Mouse (Mus musculus): ENCODE data around the gene C9orf72. TPM values are rescaled to one million over a fixed set of nuclear protein-coding genes. Genes with fewer than 3 reads are reported as not detected.
"Not testable (repeated sequence)": the region's sequence is repeated elsewhere in the genome, so short reads cannot be mapped to it uniquely, and the experiment has no call there.

The C9orf72 gene
- polyA plus RNA-seq (2015; fragmentation: Nextera tagmentation; extraction: Ambion mirVana) = 11.1 and 13.2 TPM in 2 replicates

GRCm38 (mm10) chr4:35225734-35226495, at the start of gene C9orf72:
Gene C9orf72 (minus strand): TSS chr4:35226175.
- Histone ChIP-seq H3K4me3 (peak within 1 kb of the TSS; percentile 86), H3K9ac (peak within 1 kb of the TSS; percentile 91), H3K9me3 (no peaks in the 10 kb centered on the region), H3K4me1 (no peaks in the 10 kb centered on the region), H3K27ac (peak within 1 kb of the TSS; percentile 63; the same call in 1 of the 2 replicates), H3K27me3 (no peaks in the 10 kb centered on the region), H3K4me2 (replicated peaks) (peak within 1 kb of the TSS; percentile 81), H3K36me3 (no peaks in the 10 kb centered on the region)
- ATAC-seq (ENCODE audit: low FRiP score, low read depth) = peak; percentile 99
- under 1% methylated on average over 51 of the region's 51 CpGs for WGBS

- Histone ChIP-seq H3K4me3 (no peak overlapping the region), H3K9ac (no peak overlapping the region), H3K4me2 (replicated peaks) (no peak overlapping the region), H3K36me3 (no peaks in the 10 kb centered on the region), H3K27me3 (no peaks in the 10 kb centered on the region), H3K27ac (no peak overlapping the region), H3K9me3 (no peaks in the 10 kb centered on the region), H3K4me1 (no peaks in the 10 kb centered on the region)
- 77% methylated on average over 9 of the region's 9 CpGs for WGBS
- ATAC-seq (ENCODE audit: low FRiP score, low read depth) = no peak
Measured at GRCm38 (mm10) chr4:35259006-35259405, 33.0 kb upstream of the C9orf72 start.

GRCm38 (mm10) chr4:35244023-35244422, 18.0 kb upstream of the C9orf72 start:
- ATAC-seq (ENCODE audit: low FRiP score, low read depth) = no peak
- no peak overlapping the region for H3K9ac ChIP-seq
- H3K36me3 ChIP-seq = no peaks in the 10 kb centered on the region
- no peaks in the 10 kb centered on the region for H3K9me3 ChIP-seq
- no peaks in the 10 kb centered on the region for H3K27me3 ChIP-seq
- no peaks in the 10 kb centered on the region for H3K4me1 ChIP-seq
- no peak overlapping the region for H3K4me2 ChIP-seq (replicated peaks)
- 75% methylated on average over 1 of the region's 1 CpGs for WGBS
- H3K4me3 ChIP-seq = no peak overlapping the region
- no peak overlapping the region for H3K27ac ChIP-seq

DNA sequence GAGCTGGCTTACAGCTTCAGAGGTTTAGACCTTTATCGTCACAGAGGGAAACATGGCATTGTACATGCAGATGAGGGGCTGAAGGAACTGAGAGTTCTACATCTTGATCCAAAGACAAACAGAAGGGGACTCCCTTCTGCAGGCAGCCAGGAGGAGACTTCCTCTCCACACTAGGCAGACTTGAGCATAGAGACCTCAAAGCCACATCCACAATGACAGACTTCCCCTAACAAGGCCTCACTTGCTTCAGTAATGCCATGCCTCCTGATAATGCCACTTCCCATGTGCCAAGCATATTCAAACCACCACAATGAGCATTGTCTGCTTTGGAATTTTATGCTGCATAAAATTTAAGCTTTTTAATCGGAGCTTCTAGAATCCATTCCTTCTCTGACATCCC, 15.8 kb upstream of the C9orf72 start:
- Histone ChIP-seq H3K36me3 (no peaks in the 10 kb centered on the region), H3K4me2 (replicated peaks) (no peak overlapping the region), H3K27ac (no peak overlapping the region), H3K4me3 (no peak overlapping the region), H3K9ac (no peak overlapping the region), H3K9me3 (no peaks in the 10 kb centered on the region), H3K27me3 (no peaks in the 10 kb centered on the region), H3K4me1 (no peaks in the 10 kb centered on the region)
- ATAC-seq (ENCODE audit: low FRiP score, low read depth) = no peak
- 88% methylated on average over 2 of the region's 2 CpGs for WGBS

GRCm38 (mm10) chr4:35238696-35239095, 12.7 kb upstream of the C9orf72 start:
- H3K4me2 ChIP-seq (replicated peaks) = no peak overlapping the region
- ATAC-seq (ENCODE audit: low FRiP score, low read depth) = no peak
- H3K4me1 ChIP-seq = no peaks in the 10 kb centered on the region
- no peaks in the 10 kb centered on the region for H3K9me3 ChIP-seq
- WGBS = 80% methylated on average over 4 of the region's 4 CpGs
- no peak overlapping the region for H3K27ac ChIP-seq
- H3K36me3 ChIP-seq = no peaks in the 10 kb centered on the region
- no peaks in the 10 kb centered on the region for H3K27me3 ChIP-seq
- H3K4me3 ChIP-seq = no peak overlapping the region
- H3K9ac ChIP-seq = no peak overlapping the region

DNA sequence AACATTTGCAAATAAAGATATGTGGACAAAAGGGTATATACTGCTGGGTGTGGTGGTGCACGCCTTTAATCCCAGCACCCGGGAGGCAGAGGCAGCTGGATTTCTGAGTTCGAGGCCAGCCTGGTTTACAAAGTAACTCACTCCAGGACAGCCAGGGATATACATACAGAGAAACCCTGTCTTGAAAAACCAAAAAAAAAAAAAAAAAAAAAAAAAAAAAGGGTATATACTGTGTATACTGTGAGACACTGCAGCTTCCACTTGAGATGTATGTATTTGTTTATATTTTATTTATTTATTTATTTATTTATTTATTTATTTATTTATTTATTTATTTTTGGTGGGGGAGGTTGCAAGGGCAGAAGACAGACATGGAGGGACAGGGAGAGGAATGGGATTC, 12.3 kb upstream of the C9orf72 start:
- H3K36me3 ChIP-seq; H3K27ac ChIP-seq; ATAC-seq (ENCODE audit: low FRiP score, low read depth); H3K4me1 ChIP-seq; H3K9me3 ChIP-seq; H3K27me3 ChIP-seq; H3K4me2 ChIP-seq (replicated peaks); H3K4me3 ChIP-seq; H3K9ac ChIP-seq: not testable (repeated sequence)
- WGBS = 84% methylated on average over 3 of the region's 3 CpGs

DNA sequence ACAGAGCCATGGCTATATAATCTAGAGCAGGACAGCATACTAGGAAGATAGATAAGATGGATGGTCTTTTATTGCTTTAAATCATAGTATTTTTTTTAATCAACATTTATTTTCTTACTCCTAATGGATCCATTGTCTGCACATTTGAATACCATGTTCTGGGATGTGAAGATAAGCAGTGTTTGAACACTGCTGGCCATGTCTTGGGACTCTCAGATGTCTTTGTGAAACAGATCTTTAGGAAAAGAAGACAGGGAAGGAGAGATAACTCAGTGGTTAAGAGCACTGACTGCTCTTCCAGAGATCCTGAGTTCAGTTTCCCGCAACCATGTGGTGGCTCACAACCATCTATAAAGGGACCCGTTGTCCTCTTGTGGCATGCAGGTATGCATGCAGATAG, 10.3 kb upstream of the C9orf72 start:
- no peaks in the 10 kb centered on the region for H3K36me3 ChIP-seq
- H3K4me2 ChIP-seq (replicated peaks) = no peak overlapping the region
- no peaks in the 10 kb centered on the region for H3K9me3 ChIP-seq
- no peaks in the 10 kb centered on the region for H3K27me3 ChIP-seq
- ATAC-seq (ENCODE audit: low FRiP score, low read depth) = no peak
- no peak overlapping the region for H3K9ac ChIP-seq
- no peaks in the 10 kb centered on the region for H3K4me1 ChIP-seq
- 96% methylated on average over 2 of the region's 2 CpGs for WGBS
- no peak overlapping the region for H3K4me3 ChIP-seq
- H3K27ac ChIP-seq = no peak overlapping the region

DNA sequence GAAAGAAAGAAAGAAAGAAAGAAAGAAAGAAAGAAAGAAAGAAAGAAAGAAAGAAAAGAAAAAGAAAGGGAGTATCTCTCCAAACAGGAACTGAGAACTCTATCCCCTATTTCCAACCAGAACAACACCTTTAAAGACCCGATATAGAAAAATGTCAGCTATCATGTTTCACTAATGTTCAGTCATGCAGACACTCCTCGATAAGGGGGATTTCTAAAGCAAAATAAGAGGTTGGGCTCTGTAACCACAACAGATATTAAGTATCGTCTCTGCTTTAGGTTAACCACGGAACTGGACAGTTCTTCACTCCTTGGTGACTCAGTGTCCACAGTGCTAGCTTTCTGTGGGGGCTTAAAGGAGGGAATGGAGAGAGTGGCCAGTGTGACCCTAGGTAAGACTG, 2.3 kb upstream of the C9orf72 start:
- Histone ChIP-seq H3K4me2 (replicated peaks) (no peak overlapping the region), H3K9ac (no peak overlapping the region)

DNA sequence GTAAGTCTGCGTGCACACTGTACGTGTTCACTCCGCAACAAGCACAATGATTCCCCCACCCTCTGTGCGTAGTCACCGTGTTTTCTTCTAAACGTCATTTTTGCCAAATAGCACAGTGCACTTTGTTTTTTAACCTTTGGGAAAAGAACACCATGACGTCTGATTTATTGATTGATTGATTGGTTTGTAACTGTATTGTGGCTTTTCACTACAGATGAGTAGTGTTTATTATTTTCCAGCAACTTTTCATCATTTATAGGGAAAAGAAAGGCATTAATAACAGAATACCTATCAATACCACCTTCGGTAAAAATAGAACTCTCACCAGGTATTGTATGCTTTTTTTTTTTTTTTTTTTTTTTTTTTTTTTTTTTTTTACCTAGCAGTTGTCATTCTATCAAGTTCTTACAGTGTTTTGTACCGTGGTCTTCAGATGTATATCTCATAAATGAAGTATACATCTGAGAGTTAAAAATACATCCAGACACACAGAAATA, 569 bp upstream of the C9orf72 start:
- H3K9ac ChIP-seq = peak overlapping the region; percentile 66
- H3K27ac ChIP-seq = peak overlapping the region; percentile 63; the same call in 1 of the 2 replicates
- H3K27me3 ChIP-seq = no peaks in the 10 kb centered on the region
- no peaks in the 10 kb centered on the region for H3K9me3 ChIP-seq
- peak overlapping the region; percentile 86 for H3K4me3 ChIP-seq
- H3K36me3 ChIP-seq = no peaks in the 10 kb centered on the region
- no peaks in the 10 kb centered on the region for H3K4me1 ChIP-seq
- WGBS = 16% methylated on average over 9 of the region's 9 CpGs
- peak overlapping the region; percentile 81 for H3K4me2 ChIP-seq (replicated peaks)
- peak; percentile 26 for ATAC-seq (ENCODE audit: low FRiP score, low read depth)

More for the DNA sequence above, 2.3 kb upstream of the C9orf72 start:
- no peaks in the 10 kb centered on the region for H3K36me3 ChIP-seq
- H3K9me3 ChIP-seq = no peaks in the 10 kb centered on the region
- H3K4me1 ChIP-seq = no peaks in the 10 kb centered on the region
- H3K27ac ChIP-seq = no peak overlapping the region
- ATAC-seq (ENCODE audit: low FRiP score, low read depth) = no peak
- H3K4me3 ChIP-seq = no peak overlapping the region
- no peaks in the 10 kb centered on the region for H3K27me3 ChIP-seq
- 70% methylated on average over 4 of the region's 4 CpGs for WGBS

DNA sequence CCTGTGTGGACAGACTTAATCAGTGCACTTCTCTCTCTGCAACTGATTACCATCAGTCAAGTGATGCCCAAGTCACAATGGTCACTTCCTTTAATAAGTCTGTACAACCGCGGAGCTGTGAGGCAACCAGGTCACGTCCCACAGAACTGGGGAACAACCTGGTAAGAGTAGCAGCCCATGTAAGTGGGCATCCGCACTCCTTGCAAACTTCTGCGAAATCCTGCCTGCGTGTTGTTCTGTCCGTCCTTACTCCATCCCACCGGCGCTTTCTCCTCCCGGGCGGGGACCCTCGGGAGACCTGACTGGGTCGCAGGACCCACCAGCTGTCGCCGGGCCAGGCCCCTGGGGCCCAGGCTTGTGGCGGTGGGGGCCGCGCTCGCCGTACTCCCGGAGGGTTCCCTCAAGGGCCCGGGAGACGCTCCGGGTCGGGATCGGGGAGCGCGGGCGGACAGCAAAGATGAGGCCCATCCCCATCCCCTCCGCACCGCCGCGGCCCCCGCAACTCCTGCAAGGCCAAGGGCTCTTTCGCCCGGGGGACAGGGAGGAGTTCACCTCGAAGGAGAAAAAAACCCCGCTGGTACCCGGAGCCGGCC, 738 bp downstream of the C9orf72 start:
- Histone ChIP-seq H3K4me1 (no peaks in the 10 kb centered on the region), H3K36me3 (no peaks in the 10 kb centered on the region), H3K4me2 (replicated peaks) (peak overlapping the region; percentile 81), H3K27ac (no peak overlapping the region), H3K4me3 (peak overlapping the region; percentile 86), H3K9ac (peak overlapping the region; percentile 91), H3K9me3 (no peaks in the 10 kb centered on the region), H3K27me3 (no peaks in the 10 kb centered on the region)
- ATAC-seq (ENCODE audit: low FRiP score, low read depth) = peak; percentile 20
- under 1% methylated on average over 39 of the region's 40 CpGs for WGBS

GRCm38 (mm10) chr4:35224101-35224500, 1.9 kb downstream of the C9orf72 start:
- Histone ChIP-seq H3K36me3 (no peaks in the 10 kb centered on the region), H3K4me3 (no peak overlapping the region), H3K9me3 (no peaks in the 10 kb centered on the region), H3K4me1 (no peaks in the 10 kb centered on the region), H3K9ac (no peak overlapping the region), H3K27ac (no peak overlapping the region), H3K4me2 (replicated peaks) (peak overlapping the region; percentile 81), H3K27me3 (no peaks in the 10 kb centered on the region)
- WGBS = 95% methylated on average over 4 of the region's 4 CpGs
- ATAC-seq (ENCODE audit: low FRiP score, low read depth) = no peak

DNA sequence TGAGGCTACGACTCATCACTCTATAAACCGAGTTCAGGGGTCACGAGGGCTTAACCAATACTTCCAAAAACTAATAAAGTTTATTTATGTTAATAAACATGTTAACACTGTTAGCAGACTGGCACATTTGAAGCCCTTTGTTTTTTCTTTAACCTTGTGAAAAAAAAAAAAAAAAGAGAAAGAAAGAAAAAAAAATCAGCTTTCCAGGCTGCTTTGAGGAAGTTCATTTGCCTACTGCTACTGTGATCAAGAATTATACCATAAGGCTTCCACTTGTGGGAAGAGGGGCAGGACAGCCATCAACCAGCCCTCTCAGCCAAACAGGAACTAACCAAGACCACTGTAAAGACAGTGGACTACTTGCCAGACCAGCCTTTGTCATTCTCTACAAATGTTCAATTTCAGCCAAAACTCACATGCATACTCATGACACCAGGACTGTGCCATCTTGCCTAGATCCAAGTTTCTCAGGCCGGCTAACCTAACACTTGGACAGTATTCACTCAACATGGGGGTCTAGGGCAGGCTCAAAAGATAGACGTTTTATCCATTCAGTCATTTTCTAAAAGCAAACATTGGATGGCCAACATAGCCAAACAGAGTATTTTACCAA, 2.5 kb downstream of the C9orf72 start:
- H3K4me3 ChIP-seq = no peak overlapping the region
- H3K4me2 ChIP-seq (replicated peaks) = no peak overlapping the region
- no peak for ATAC-seq (ENCODE audit: low FRiP score, low read depth)
- no peak overlapping the region for H3K27ac ChIP-seq
- H3K36me3 ChIP-seq = 0 out of 2 replicates have a peak, but pooled peaks cover under 1% of the 10 kb centered on the region
- no peak overlapping the region for H3K9ac ChIP-seq
- H3K27me3 ChIP-seq = no peaks in the 10 kb centered on the region
- WGBS = 69% methylated on average over 5 of the region's 5 CpGs
- H3K4me1 ChIP-seq = no peaks in the 10 kb centered on the region
- no peaks in the 10 kb centered on the region for H3K9me3 ChIP-seq

Measured in limb, embryonic 13.5 days (tissue).